Mouse (Mus musculus) gastrocnemius, adult 18-20 months (tissue): ENCODE results near the gene Smyd4. TPM values are rescaled to one million over a fixed set of nuclear protein-coding genes. Genes with fewer than 3 reads are reported as not detected.
"Not testable (repeated sequence)": the region's sequence is repeated elsewhere in the genome, so short reads cannot be mapped to it uniquely, and the experiment has no call there.

ENCODE experiments used
- DNase-seq: peaks from one replicate; pipeline ENCODE4 v3.0.0; 2021; ENCODE audit warnings: low spot score
- total RNA-seq, 2 experiments: library from RNA; stranded (reverse); gene quantifications; 2 replicates each; pipeline ENCODE4 v1.2.3; 2021

Gene Smyd4
- total RNA-seq, 2 experiments from 2014 or later: 4.5 to 4.9 TPM

DNA sequence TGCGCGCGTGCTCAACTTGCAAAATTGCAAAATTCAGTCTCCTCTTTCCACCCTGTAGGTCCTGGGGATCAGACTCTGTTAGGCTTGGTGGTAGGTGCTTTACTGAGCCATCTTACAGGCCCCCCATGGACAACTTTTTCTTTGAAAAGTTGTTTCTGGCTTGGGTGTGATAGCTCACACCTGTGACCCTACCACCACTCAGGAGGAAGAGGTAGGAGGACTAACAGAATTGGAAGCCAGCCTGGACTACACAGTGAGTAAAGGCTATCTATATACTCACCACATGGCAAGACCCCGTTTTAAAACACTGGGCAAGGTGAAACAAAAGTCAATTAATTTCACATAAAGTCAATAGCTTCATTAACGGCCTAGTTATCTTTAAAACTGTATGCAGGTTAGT, 3.5 kb upstream of the Smyd4 start:
- DNase-seq: no peak

DNA sequence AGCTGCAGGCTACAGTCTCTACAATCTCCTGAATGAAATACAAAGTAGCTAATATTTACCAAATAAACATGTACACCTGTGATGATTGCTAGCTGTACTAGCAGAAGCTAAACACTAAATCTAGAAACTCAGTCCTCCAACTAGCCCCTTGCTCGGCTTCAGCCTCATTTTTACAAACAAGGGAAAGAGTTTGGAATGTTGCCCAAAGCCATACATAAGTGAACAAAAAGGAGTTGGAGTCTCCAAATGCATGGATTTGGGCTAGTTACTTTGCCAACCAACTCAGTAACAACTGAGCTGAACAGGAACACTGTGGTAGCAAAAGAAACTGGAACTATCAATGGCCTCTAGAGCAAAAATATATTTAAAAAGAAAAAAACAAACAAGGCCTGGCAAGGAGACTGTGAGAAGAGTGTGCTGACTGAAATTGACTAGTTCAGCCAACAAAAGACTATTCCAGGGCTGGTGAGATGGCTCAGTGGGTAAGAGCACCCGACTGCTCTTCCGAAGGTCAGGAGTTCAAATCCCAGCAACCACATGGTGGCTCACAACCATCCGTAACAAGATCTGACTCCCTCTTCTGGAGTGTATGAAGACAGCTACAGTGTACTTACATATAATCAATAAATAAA, 1.6 kb upstream of the Smyd4 start:
- no peak for DNase-seq

DNA sequence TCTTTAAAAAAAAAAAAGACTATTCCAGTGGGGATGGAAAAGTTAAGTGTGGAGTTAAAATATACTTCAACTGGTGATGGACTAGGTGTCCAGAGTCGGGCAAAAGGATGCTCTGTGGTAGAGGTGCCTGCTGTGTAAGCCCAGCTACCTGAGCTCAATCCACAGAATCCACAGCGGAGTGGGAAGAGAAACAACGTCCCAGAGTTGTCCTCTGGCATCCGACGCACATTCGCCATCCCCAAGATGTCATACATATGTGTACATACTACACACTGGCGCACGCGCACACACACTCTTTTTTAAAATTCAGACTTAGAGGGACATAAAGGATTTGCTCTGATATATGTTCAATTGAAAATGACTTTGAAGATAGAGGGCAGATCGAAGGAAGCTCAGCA, 1.0 kb upstream of the Smyd4 start:
- DNase-seq: no peak

DNA sequence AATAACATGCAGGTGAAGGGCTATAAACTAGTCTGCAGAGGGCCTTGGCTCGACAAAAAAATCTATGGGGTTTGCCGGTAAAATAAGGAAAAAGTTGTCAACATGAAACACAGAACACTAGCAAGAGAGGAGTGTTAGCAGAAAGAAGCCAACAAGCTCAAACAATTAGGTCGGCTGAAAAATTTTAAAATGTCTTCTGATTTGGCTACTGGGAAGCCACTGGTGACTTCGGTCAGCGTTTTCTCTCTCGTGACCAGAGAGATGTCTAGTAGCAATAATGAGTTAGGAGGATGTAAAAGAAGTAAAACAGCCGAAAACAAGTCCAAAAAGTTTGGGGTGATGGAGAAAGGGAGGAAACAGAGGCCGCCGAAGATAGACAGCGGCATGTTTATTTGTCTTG, 637 bp upstream of the Smyd4 start:
- no peak for DNase-seq

DNA sequence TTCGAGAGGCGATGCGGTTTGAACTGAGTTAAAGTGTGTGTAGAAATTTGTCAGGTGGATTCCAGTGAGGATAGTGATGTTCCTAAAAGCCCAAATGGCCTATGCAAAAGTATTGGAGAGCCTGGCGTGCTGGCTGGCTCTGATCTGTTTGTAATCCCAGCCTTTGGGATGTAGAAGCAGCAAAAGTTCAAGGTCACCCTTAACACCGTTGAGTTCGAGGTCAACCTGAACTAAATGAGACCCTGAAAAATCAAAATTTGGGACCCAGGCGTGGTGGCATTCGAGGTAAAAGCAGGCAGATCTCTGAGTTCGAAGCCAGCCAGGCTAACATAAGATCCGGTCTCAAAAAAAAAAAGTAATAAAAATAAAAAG, 643 bp downstream of the Smyd4 start:
- no peak for DNase-seq

DNA sequence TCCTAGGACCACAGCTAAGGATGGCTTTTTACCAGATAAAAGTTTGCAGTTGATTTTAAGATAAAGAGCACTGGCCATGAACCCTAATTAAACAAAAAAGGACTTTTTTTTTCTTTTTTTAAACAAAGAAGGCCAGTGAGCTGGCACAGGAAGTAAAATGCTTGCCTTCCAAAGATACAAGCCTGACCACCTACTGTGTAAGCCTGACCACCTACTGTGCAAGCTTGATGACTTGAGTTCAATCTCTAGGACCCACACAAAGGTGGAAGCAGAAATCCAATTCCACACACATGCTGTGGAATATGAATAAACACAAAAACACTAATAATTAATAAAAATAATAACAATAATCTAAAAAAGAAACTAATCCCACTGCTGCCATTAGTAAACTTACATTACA, 3.0 kb downstream of the Smyd4 start:
- DNase-seq: no peak

DNA sequence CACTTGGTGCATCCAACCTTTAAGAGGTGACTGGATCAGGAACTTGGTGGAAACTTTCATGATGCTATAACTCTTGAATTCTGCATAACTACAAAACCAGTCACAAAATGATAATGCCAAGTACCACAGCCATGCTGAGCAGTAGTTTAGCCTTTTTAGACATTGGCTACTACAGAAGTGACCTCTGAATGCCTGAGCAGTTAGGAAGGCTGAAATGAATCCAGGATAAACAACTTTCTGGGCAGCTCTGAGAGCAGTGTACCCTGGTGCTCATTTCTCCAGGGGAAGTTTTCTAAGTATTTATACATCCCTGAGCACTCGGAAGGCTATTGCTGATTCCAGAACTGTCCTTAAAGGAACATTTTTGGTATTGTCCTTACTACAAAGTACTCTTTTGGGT, 7.2 kb downstream of the Smyd4 start:
- DNase-seq: no peak

DNA sequence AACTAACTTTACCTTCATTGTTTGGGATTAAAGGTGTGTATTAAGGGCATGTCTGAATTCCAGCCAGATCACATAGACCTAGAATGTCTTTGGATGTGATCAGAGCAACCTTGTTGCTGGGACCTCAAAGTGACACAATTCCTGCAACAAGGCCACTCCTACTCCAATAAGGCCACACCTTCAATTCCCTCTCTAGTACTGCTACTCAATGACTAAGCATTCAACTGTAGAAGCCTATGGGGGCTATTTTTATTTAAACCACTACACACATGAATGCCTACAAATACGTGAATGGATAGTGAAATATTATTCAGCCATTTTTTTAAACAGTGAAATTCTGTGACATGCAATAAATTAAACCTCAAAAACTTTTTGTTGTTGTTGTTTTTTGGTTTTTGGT, 28.9 kb downstream of the Smyd4 start:
- DNase-seq: no peak

DNA sequence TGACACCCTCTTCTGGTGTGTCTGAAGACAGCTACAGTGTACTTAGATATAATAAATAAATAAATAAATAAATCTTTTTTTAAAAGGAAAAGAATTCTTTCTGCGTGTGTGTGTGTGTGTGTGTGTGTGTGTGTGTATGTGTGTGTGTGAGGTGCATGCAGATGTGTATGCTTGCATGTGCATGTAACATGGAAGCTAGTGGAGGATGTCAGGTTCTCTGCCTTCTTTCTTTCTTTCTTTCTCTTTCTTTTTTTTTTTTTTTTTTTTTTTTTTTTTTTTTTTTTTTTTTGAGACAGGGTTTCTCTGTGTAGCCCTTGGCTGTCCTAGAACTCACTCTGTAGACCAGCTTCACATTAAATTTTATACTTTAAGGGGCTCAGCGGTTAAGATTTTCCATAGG, 30.6 kb downstream of the Smyd4 start:
- not testable (repeated sequence) for DNase-seq

DNA sequence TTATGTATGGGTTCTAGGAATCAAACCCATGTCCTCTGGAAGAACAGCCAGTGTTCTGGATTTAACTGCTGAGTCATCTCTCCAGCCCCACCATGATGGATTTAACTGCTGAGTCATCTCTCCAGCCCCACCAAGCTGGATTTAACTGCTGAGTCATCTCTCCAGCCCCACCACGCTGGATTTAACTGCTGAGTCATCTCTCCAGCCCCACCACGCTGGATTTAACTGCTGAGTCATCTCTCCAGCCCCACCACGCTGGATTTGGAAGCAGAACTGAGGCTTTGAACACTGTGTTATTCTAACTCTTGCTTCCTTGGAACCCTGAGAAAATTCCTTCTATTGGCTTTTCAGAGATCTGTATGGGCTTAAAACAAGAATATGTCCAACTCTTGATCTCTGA, 35.3 kb downstream of the Smyd4 start:
- DNase-seq: not testable (repeated sequence)

DNA sequence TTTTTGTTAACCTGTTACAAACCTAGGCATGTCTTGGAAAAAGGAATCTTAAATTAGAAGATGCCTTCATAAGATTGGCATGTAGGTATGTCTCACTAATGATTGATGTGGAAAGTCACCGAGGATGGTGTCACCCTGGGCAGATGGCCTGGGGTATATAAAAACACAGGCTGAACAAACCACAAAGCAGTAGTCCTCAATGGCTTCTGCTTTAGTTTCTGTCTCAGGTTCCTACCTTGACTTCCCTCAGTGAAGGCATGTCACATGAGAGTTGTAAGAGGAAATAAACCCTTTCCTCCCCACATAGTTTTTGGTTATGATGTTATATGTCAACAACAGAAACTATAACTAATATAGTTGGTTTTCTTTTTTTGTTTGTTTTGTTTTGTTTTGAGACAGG, 47.4 kb downstream of the Smyd4 start:
- no peak for DNase-seq

DNA sequence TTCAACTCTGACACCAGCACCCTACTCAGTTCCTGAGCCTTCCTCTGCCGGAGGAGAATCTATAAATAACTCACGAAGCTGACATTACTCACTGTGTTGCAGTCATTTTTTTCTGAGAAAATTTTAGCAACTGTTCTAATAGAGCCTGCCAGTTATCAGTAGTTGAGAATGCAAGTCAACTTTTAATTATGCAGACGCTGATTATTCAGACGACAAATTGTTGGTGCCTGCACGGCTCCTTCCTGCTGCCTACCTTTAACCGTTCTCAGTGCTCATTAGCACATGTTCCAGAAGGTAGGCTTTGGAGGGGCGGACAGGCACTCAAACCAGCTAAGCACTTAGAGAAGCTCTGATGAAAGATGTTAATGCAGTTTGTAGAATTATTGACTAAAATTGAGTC, 49.2 kb downstream of the Smyd4 start:
- DNase-seq: no peak

DNA sequence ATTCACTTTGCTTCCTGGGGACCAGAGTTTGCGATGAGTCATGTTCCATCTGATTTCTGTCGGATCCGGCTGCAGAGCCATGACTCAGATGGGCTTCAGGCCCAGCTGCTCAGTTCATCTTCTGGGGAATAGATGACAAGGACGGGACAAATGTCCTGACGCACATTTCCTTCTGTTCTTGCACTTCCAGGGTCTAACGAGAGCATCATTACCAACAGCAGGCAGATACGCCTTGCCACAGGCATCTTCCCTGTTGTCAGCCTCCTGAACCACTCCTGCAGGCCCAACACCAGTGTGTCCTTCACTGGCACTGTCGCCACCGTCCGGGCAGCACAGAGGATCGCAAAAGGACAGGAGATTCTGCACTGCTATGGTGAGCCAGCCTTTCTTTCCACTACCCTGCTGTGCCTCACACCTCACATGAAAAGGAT, 51.2 kb downstream of the Smyd4 start:
- DNase-seq: no peak

DNA sequence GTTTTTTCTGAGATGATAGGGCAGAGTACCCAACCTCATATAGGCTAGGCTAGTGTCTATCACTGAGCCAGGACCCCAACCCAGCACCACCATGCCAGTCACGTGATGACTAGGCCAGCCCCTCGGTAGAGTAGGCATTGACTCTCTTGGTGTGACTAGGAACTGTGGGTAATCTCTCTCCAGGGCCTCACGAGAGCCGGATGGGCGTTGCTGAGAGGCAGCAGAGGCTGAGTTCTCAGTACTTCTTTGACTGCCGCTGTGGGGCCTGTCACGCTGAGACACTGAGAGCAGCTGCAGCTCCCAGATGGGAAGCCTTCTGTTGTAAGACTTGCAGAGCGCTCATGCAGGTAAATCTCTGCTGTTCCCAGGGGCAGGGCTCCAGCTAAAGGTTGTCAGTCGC, 51.9 kb downstream of the Smyd4 start:
- no peak for DNase-seq

DNA sequence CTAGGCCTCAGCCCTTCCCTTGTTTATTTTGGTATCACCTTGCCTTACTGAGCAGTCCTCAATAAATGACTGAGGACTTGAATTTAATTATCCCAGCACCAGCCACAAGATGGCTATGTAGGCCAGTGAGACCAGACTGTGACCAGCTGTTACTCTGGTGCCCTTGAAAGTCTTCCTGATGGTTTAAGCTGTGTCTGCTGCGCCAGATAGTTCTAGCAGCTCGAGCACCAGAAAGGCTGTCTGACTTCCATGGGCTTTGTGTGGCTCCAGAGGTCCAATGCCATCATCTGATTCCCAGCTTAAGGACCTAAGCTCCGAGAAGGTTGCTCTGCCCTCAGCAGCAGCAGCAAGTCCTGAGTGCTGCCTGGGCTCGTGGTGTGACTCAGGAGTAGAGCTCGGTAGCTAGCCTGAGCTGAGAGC, 54.0 kb downstream of the Smyd4 start:
- peak; percentile 76 for DNase-seq

DNA sequence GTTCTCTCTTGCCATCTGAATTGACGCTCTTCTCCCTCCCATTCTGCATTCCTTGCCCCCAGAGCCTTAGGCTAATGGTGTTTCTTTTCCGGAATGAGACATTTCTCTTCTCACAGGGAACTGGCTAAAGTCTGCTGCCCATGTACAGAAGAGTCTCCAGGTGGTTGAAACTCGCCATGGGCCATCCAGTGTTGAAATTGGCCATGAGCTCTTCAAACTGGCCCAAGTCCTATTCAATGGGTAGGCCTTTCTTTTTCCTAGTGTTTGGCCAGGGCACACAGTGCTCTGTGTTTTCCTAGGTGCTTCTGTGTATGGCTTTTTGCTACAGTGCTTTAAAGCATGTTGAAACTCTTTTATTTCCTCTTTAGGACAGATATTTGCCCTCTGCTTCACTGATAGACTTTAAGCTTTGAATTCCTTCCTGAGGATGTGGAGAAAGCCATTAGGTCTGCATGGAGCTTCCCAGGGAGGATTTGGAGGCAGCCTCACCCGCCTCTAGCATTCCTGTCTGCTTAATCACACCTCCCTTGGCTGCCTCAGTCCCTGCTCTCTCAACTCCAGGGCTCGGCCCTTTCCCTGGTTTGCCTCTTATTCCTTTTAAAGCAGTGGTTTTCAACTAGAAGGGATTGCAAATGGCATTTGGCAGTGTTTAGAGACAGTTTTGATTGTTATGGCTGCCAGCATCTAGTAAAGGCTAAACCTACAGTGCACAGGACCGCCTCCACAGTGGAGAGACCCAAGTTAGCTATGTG, 55.2 kb downstream of the Smyd4 start:
- DNase-seq: peak; percentile 64

DNA sequence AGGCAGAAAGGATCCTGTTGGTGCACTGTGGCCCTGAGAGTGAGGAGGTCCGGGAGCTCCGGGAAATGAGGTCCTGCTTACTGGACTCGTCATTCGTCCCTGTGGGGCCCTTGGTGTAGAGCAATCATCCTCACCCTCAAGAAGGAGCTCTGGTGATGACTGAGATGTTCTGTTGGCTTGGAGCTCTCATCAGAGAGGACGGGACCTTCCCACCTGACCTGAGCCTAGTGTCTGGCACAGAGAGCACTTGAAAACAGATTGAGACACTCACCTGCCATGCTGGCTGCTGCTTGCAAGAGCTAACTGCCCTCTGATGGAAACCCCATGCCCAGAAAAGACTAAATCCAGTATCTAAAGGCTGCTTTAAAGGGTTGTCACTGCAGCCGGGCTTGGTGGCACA, 56.6 kb downstream of the Smyd4 start:
- no peak for DNase-seq

DNA sequence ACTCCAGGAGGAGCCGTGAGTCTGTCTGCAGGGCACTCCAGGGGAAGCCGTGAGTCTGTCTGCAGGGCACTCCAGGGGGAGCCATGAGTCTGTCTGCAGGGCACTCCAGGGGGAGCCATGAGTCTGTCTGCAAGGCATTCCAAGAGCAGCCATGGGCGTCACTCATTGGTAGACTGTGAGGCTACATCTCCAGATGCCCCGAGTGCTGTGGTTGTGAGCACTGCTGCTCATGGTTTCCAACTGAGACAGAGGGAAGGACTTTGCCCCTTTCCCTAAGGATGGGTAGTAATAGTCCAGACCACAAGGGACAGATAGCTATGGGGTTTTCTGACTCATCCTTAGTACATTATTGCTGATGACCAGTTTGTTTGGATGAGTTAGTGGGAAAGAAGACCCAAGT, 57.9 kb downstream of the Smyd4 start:
- DNase-seq: no peak

DNA sequence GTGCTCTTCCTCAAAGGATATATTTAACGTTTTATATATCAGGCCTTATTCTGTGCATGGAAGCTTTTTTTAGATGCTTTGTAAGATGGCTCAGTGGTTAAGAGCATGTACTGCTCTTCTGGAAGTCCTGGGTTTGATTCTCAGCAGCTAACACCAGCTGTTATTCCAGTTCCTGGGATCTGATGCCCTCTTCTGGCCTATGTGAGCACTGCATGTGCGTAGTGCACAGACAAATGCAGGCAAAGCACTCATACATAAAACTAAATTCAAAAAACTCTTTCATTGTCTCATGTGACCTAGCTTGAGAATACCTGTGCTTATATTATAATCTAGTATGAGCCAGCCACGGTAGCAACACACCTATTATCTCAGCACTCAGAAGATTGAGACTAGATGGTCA, 58.6 kb downstream of the Smyd4 start:
- DNase-seq: peak; percentile 50

DNA sequence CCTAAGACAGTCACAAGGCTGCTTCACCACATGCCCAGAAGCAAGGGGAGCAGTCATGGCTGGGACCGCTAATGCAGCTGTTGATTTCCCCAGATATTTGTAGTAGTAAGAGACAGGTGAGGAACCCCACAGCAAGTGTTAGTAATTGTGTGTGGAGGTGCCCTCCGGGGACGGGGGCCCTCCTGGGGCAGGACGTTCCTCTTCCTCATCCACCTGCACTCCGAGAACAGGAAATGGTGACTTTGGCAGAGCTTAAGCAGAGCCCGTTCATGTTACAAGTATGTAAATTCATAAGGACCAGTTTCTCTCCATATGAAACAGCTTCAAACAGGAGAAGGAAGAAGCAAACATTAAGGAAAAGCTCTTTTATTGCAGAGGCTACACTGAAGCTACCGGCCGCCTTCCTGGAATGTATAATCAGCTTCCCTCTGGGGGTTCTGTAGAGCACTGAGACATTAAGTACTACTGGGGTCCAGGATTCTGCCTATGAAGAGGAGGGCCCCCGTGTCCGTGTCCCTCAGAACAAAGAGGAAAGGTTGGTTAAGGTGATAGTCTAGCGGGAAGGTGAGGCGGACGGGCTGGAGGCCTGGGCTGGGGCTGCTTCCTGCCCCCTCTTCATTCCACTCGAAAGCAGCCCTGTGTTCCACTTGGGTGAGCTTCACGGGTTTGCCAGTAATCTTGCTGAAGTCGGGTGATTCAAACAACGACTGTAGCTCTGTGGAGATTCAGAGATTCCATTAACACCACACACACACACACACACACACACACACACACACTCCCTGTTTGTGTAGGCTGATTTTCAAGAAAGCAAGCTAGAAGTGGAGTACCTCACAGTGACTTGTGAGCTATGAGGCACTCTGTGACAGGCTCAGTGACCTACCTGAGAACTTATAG, 61.7 kb downstream of the Smyd4 start:
- no peak for DNase-seq

DNA sequence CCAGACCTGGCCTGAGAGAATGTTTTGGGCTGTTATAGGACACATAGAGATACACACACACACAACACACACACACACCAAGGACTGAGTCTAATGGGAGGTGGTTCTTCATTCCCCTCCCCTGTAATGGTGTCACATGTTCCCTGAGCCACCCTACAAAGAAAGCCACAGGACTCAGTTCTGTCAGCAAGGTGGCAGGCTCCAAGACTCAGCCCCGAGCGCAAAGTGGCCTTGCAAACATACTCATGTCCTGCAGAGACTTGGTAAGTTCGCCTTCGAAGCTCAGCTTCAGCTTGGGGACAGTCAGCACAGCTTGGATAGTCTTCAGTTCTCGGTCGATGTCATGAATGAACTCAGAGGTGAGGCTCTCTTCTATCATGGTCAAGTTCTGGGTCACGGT, 62.4 kb downstream of the Smyd4 start:
- no peak for DNase-seq

DNA sequence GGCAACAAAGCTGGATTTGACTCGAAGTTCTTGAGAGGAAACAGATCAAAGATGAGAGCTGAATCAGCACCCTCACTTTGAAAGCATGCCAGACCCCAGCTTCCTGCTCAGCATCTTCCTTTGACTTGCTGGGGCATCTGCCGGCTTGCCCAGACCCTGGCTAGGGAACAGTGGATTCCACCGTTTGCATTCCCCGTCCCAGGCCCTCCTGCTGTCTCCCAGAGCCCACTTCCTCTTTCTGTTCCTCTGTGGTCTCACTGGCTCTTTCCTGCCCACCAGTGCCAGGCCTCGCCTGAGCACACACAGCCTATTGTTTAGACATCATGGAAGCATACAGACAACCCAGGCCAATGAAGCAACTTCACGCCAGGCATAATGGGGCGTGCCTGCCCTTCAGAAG, 66.9 kb downstream of the Smyd4 start:
- DNase-seq: no peak

DNA sequence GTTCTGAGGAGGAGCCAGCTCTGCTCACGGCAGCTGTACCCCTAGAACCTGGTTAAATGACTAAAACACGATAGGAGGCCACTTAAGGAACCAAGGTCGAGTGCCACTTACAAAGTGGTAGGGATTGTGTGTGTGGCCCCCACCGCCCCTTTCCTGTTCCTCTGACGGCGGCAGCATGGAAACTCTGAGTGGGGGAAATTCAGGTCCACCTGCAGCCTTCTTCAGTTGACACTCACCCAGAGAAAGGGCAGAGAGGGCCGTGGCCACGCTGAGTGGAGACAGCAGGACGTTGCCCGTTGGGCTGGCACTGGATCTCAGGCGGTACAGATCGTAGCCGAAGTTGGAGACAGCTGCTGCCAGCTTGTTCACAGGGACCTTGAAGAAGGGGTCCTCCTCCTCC, 67.8 kb downstream of the Smyd4 start:
- DNase-seq: no peak
